Mouse (Mus musculus): Measurements from ENCODE around the gene Heatr5b. TPM values are rescaled to one million over a fixed set of nuclear protein-coding genes. Genes with fewer than 3 reads are reported as not detected.

Heatr5b gene
- total RNA-seq, 2 experiments from 2014 or later: 50.4 to 56.4 TPM

- DNase-seq (ENCODE audit: low spot score in 2 of 2): no peak
These were observed 132.2 kb downstream of the Heatr5b start for GRCm38 (mm10) chr17:78702988-78703387.

Other genes starting within 250 kb of the Heatr5b start
- gene Strn, start 98.2 kb downstream of the Heatr5b start, total RNA-seq (2021): 10 to 100 TPM; 78.6 to 81.0 TPM
- 10 to 100 TPM; 37.5 to 45.1 TPM for gene Gpatch11, start 203 bp upstream of the Heatr5b start, total RNA-seq (2021)
- gene Eif2ak2, start 47.2 kb upstream of the Heatr5b start, total RNA-seq (2021): 1 to 10 TPM; 6.8 to 7.8 TPM
- not detected for gene Sult6b1, start 71.6 kb upstream of the Heatr5b start, total RNA-seq (2021)
- 10 to 100 TPM; 30.8 to 36.7 TPM for gene Cebpzos, start 81.1 kb upstream of the Heatr5b start, total RNA-seq (2021)
- gene Cebpz, start 101.7 kb upstream of the Heatr5b start, total RNA-seq (2021): 10 to 100 TPM; 33.2 to 34.9 TPM
- gene Ndufaf7, start 101.8 kb upstream of the Heatr5b start, total RNA-seq (2021): 10 to 100 TPM; 60.8 to 63.7 TPM
- 10 to 100 TPM; 16.2 to 16.8 TPM for gene Prkd3, start 185.5 kb upstream of the Heatr5b start, total RNA-seq (2021)
- 10 to 100 TPM; 16.3 to 18.8 TPM for gene Qpct, start 216.5 kb upstream of the Heatr5b start, total RNA-seq (2021)